Mouse (Mus musculus) MEL (cell line): Measurements from ENCODE around the gene Ltbp2. TPM values are rescaled to one million over a fixed set of nuclear protein-coding genes. Genes with fewer than 3 reads are reported as not detected.
A peak's percentile ranks its signal among the peaks of the same experiment; 100 is the strongest.

Experiments
- DNase-seq: peaks from one replicate; pipeline ENCODE4 v3.0.0; 2011; ENCODE audit warnings: low read depth, low spot score
- H3K27ac ChIP-seq: 2 replicates; pipeline ENCODE4 v1.5.1; 2012; ENCODE audit warnings: low read depth, mild to moderate bottlenecking, control low read depth, low read length, moderate library complexity; ENCODE audit not compliant: control insufficient read depth
- H3K27me3 ChIP-seq, 2 experiments: fragments of 150-350 bp in 1 of 2; sonication (generic) in 1 of 2; 2 replicates each; pipeline ENCODE4 v1.6.1; 2012; ENCODE audit warnings: low read length in 2 of 2, mild to moderate bottlenecking in 2 of 2, improper control_type of control experiment in 1 of 2, moderate library complexity in 1 of 2; ENCODE audit not compliant: insufficient read depth in 2 of 2, control insufficient read depth in 1 of 2
- H3K36me3 ChIP-seq, 2 experiments: 2 replicates each; pipeline ENCODE4 v1.6.1; 2012 to 2014; ENCODE audit warnings: low read length in 2 of 2, improper control_type of control experiment in 1 of 2, inconsistent platforms in 1 of 2, mild to moderate bottlenecking in 1 of 2; ENCODE audit not compliant: insufficient read depth in 2 of 2, control insufficient read depth in 1 of 2
- H3K4me1 ChIP-seq, 2 experiments: fragments of 150-350 bp in 1 of 2; sonication (generic) in 1 of 2; 2 replicates each; pipeline ENCODE4 v1.6.1; 2012; ENCODE audit warnings: low read length in 2 of 2, improper control_type of control experiment in 1 of 2, mild to moderate bottlenecking in 1 of 2; ENCODE audit not compliant: insufficient read depth in 2 of 2, control insufficient read depth in 1 of 2
- H3K4me3 ChIP-seq, 2 experiments: fragments of 150-350 bp in 1 of 2; sonication (generic) in 1 of 2; 2 replicates each; pipeline ENCODE4 v1.5.1; 2012; ENCODE audit warnings: low read depth in 2 of 2, low read length in 2 of 2, mild to moderate bottlenecking in 2 of 2, moderate library complexity in 2 of 2, control low read depth in 1 of 2, improper control_type of control experiment in 1 of 2; ENCODE audit not compliant: control insufficient read depth in 1 of 2, insufficient read depth in 1 of 2
- H3K79me2 ChIP-seq: 2 replicates; pipeline ENCODE4 v1.6.1; 2012; ENCODE audit warnings: mild to moderate bottlenecking, low read length, moderate library complexity; ENCODE audit not compliant: control insufficient read depth, poor library complexity, insufficient read depth
- H3K9ac ChIP-seq: 2 replicates; pipeline ENCODE4 v1.6.1; 2012; ENCODE audit warnings: low read depth, mild to moderate bottlenecking, control low read depth, low read length, moderate library complexity; ENCODE audit not compliant: control insufficient read depth, poor library complexity, severe bottlenecking
- H3K9me3 ChIP-seq: fragments of 150-350 bp; sonication (generic); replicated peaks from 2 replicates; pipeline ENCODE4 v1.6.1; 2012; ENCODE audit warnings: mild to moderate bottlenecking, low read length, improper control_type of control experiment, moderate library complexity; ENCODE audit not compliant: insufficient read depth
- CTCF ChIP-seq, 3 experiments: IDR thresholded peaks in 2 of 3; conservative IDR thresholded peaks in 1 of 3; 2 replicates each; pipeline ENCODE4 v1.5.1; 2011 to 2012; ENCODE audit warnings: low read length in 3 of 3, low read depth in 2 of 3, mild to moderate bottlenecking in 2 of 3, improper control_type of control experiment in 1 of 3, inconsistent platforms in 1 of 3, mixed read lengths in 1 of 3, moderate library complexity in 1 of 3; ENCODE audit not compliant: control insufficient read depth in 1 of 3, insufficient read depth in 1 of 3, poor library complexity in 1 of 3, severe bottlenecking in 1 of 3
- HCFC1 ChIP-seq: IDR thresholded peaks from 2 replicates; pipeline ENCODE4 v1.6.1; 2012; ENCODE audit warnings: low read depth, mild to moderate bottlenecking, inconsistent platforms, low read length, improper control_type of control experiment, moderate library complexity
- MEF2A ChIP-seq: IDR thresholded peaks from 2 replicates; pipeline ENCODE4 v1.6.1; 2014; ENCODE audit warnings: low read depth, mild to moderate bottlenecking, inconsistent platforms, low read length, improper control_type of control experiment; ENCODE audit not compliant: poor library complexity, insufficient replicate concordance, severe bottlenecking; ENCODE audit errors: extremely low read depth
- POLR2AphosphoS2 ChIP-seq: IDR thresholded peaks from 2 replicates; pipeline ENCODE4 v1.6.1; 2011; ENCODE audit warnings: low read length, improper control_type of control experiment
- SIN3A ChIP-seq: IDR thresholded peaks from 2 replicates; pipeline ENCODE4 v1.6.1; 2012; ENCODE audit warnings: low read length, improper control_type of control experiment, inconsistent platforms
- USF1 ChIP-seq: IDR thresholded peaks from 2 replicates; pipeline ENCODE4 v1.6.1; 2014; ENCODE audit warnings: low read depth, mild to moderate bottlenecking, inconsistent platforms, low read length, improper control_type of control experiment, moderate library complexity
- ZC3H11A ChIP-seq: IDR thresholded peaks from 2 replicates; pipeline ENCODE4 v1.6.1; 2012; ENCODE audit warnings: low read depth, mild to moderate bottlenecking, inconsistent platforms, low read length, improper control_type of control experiment
- ZMIZ1 ChIP-seq: IDR thresholded peaks from 2 replicates; pipeline ENCODE4 v1.6.1; 2012; ENCODE audit warnings: low read depth, mild to moderate bottlenecking, inconsistent platforms, low read length, improper control_type of control experiment, moderate library complexity
- polyA plus RNA-seq, 2 experiments: library from polyadenylated mRNA; stranded (reverse) in 1 of 2; unstranded in 1 of 2; fragments of >175 nt in 1 of 2; fragments of >200 nt in 1 of 2; gene quantifications; 2 replicates each; pipeline versions ENCODE4 v1.2.1 to v1.2.4; 2012; ENCODE audit warnings: low replicate concordance in 2 of 2, low read depth in 1 of 2; ENCODE audit not compliant: insufficient read length in 2 of 2, insufficient read depth in 1 of 2, missing spikeins in 1 of 2
- total RNA-seq: library from RNA; depleted of rRNA; stranded (reverse); fragments of 300-350 nt; gene quantifications from 2 replicates; pipeline ENCODE4 v1.2.3, GENCODE M21; 2012

The Ltbp2 gene
- total and polyA plus RNA-seq, 3 experiments = 0.01 to 0.08 TPM; not detected in 1

DNA sequence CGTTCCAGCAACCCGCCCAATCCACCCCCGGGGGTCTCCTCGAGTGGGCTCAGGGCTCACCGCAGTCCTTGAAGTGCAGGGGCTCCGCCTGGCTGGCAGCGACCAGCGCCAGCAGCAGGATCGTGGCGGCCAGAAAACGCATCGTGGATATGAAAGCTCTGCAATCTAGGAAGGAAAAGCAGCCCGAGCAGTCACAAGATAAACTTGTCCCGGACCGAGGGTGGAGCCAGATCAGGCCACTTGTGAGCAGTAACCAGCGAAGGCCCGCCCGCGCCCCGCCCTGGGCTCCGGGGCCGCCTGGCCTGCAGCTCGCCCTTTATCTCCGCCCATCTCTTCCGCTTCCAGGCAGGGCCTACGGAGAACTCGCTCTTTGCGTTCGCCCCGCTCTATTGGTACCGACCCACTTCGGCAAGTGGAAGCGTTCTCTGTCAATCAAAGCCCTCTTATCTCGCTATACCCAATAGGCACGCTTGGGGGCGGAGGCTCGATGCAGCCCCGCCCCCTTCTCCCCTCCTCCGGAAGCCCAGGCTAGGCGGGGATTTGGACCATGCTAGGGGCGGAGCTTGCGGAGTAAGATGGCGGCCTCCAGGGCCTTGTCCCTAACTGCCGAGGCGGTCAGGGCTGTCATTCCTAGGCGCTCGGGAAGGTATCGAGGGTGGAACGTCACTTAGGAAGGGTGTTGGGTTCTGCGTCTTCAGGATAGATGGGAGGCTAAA lies 103.4 kb downstream of the Ltbp2 start, which contains the start of the genes Npc2 and Isca2 (continued):
- TF ChIP-seq HCFC1 = peak; percentile 81
- TF ChIP-seq POLR2AphosphoS2 = peak; percentile 88
- TF ChIP-seq ZMIZ1 = peak; percentile 86

DNA sequence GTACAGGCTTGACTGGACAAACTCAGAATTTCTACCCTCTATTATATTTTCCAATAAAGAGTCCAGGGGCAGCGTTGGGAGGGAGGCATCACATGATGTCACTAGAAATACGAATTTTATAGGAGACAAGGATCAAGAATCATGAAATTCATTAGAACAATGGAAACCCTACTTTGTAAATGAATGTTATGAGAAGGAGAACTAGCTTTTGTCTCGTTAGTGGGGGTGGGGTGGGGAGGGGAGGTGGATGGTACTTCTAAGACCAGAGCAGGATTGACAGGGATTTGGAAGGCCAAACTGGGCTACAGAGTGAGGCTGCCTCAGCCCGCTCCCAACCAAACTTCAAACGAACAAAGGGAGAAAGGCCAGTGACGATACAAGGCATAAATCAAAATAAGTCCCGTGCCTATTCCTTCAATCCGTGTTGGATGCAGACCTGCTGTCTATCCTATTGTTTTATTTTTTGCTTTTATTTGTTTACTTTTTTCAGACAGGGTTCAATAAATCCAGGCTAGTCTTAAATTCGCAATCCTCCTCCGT lies 104.3 kb downstream of the Ltbp2 start:
- TF ChIP-seq CTCF (IDR thresholded peaks at IDR 0.05 in 2 of 3, conservative IDR thresholded peaks at IDR 0.05 in 1 of 3; ENCODE audit: control insufficient read depth in 1 of 3, insufficient read depth in 1 of 3, low read depth in 2 of 3, low read length in 3 of 3, poor library complexity in 1 of 3, severe bottlenecking in 1 of 3) = no peak
- TF ChIP-seq SIN3A = 0 out of 2 replicates have a peak, but pooled peaks have one; percentile 6
- no peaks in the 10 kb centered on the region for H3K27me3 ChIP-seq
- DNase-seq = no peak
- peak overlapping the region; percentile 92 for H3K27ac ChIP-seq
- H3K9ac ChIP-seq = peak overlapping the region; percentile 93
- peaks cover 2 to 39% of the 10 kb centered on the region in 2 experiments; a peak in 3 of 4 replicates for H3K36me3 ChIP-seq
- H3K9me3 ChIP-seq = no peaks in the 10 kb centered on the region
- H3K4me1 ChIP-seq = peaks cover 21 to 29% of the 10 kb centered on the region in 2 experiments
- peak overlapping the region; percentile 80 to 96 for H3K4me3 ChIP-seq
- H3K79me2 ChIP-seq = peaks cover 17% of the 10 kb centered on the region

DNA sequence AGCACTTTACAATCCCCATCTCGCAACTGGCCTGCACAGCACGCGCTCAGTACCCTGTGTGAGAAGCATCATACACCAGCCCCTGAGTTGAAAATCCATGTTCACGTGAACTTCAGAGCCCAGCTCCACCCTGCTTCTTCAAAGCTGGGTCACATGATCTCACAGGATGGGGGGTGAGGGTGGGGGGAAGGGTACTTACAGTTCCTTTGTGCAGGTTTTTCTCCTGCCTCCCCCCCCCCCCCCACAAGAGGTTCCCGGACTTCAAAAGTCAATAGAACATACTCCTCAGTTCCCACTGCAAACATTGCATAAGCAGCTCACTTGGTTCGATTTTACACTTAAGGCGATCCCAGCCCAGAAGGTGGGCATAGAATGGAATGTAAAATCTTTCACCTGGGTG lies 106.7 kb downstream of the Ltbp2 start:
- Histone ChIP-seq H3K4me3 (no peak overlapping the region), H3K36me3 (peaks cover under 1 to 27% of the 10 kb centered on the region in 2 experiments; a peak in 3 of 4 replicates), H3K9ac (no peak overlapping the region), H3K27me3 (no peaks in the 10 kb centered on the region), H3K9me3 (no peaks in the 10 kb centered on the region)
- TF ChIP-seq USF1 = peak; percentile 32; the same call in 1 of the 2 replicates
- TF ChIP-seq MEF2A = no peak
- TF ChIP-seq, all 39 proteins: peak for 1
- peaks cover 15 to 19% of the 10 kb centered on the region in 2 experiments for H3K4me1 ChIP-seq
- peaks cover 20% of the 10 kb centered on the region for H3K79me2 ChIP-seq
- H3K27ac ChIP-seq = no peak overlapping the region
- DNase-seq = no peak

DNA sequence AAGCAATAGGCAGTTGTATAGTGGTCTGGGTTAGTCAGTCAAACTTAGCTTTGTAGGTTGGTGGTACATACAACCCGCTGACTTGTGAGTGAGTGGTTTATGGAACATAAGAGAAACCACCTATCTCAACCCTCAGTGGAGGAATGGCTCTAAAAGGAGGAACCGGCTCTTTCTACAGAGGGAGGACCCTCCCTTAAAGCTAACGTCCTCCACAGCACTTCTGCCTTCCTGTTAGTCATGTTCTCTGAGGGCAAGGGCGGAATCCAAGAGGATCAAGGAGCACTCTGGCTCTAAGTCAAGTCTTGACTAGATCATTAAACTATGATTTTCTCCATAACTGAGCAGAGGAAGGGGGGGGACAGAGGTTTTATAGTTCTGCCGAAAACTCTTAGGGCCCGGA lies 108.8 kb downstream of the Ltbp2 start:
- peak; percentile 59 for DNase-seq
- peaks cover 13% of the 10 kb centered on the region for H3K79me2 ChIP-seq
- H3K4me3 ChIP-seq = no peak overlapping the region
- H3K27me3 ChIP-seq = no peaks in the 10 kb centered on the region
- TF ChIP-seq ZC3H11A = no peak
- 0 out of 2 replicates have a peak, but pooled peaks have one; percentile 16 for TF ChIP-seq SIN3A
- H3K4me1 ChIP-seq = peaks cover 12 to 15% of the 10 kb centered on the region in 2 experiments
- H3K9me3 ChIP-seq = no peaks in the 10 kb centered on the region
- H3K27ac ChIP-seq = no peak overlapping the region
- no peak overlapping the region for H3K9ac ChIP-seq
- H3K36me3 ChIP-seq = peaks cover 2 to 21% of the 10 kb centered on the region in 2 experiments; a peak in 3 of 4 replicates
